ENCODE assay signal across 8 mouse cellular contexts in genomic region chr17:33910346-33911051, GRCm38 (mm10). TPM values are rescaled to one million over a fixed set of nuclear protein-coding genes. Genes with fewer than 3 reads are reported as not detected.
DNase-seq lines count a peak whose midpoint lies in the region; ATAC-seq and TF ChIP-seq lines count a peak whose summit lies in the region.

No protein-coding gene starts in this region.

- peaks cover 31% of the 10 kb centered on the region for H3K36me3 ChIP-seq in heart, embryonic 11.5 days (ENCODE audit: control insufficient read depth, insufficient read depth, low read length)
- H3K36me3 ChIP-seq in E14TG2a.4 (ENCODE audit: insufficient read depth, low read length): peaks cover 56% of the 10 kb centered on the region
- H3K36me3 ChIP-seq in forebrain, embryonic 13.5 days (ENCODE audit: poor library complexity, severe bottlenecking): peaks cover 43% of the 10 kb centered on the region
- peaks cover 28% of the 10 kb centered on the region for H3K36me3 ChIP-seq in liver, embryonic 16.5 days (ENCODE audit: control insufficient read depth, insufficient read depth)

- peak overlapping the region; percentile 99 for H3K4me2 ChIP-seq in heart, embryonic 11.5 days
- H3K4me2 ChIP-seq in forebrain, embryonic 13.5 days: peak overlapping the region; percentile 95
- H3K4me2 ChIP-seq in liver, embryonic 16.5 days (ENCODE audit: low read depth, low read length): peak overlapping the region; percentile 95

- H3K9ac ChIP-seq in heart, embryonic 11.5 days (ENCODE audit: low read depth, low read length): peak overlapping the region; percentile 83
- peak overlapping the region; percentile 89 for H3K9ac ChIP-seq in forebrain, embryonic 13.5 days
- peak overlapping the region; percentile 93 for H3K9ac ChIP-seq in liver, embryonic 16.5 days (ENCODE audit: low read depth, low read length)

- TF ChIP-seq CTCF in E14TG2a.4 (conservative IDR thresholded peaks at IDR 0.05; ENCODE audit: low read length): no peak

- ATAC-seq in heart, embryonic 11.5 days (replicated peaks; ENCODE audit: insufficient number of reproducible peaks, low FRiP score, low TSS enrichment): no peak
- ATAC-seq in forebrain, embryonic 13.5 days: no peak
- ATAC-seq in liver, embryonic 16.5 days (ENCODE audit: low read depth): no peak
- no peak for ATAC-seq in megakaryocyte progenitor cell, adult 5-6 weeks (replicated peaks; ENCODE audit: poor library complexity)

- peak overlapping the region; percentile 78 for H3K4me3 ChIP-seq in heart, embryonic 11.5 days (ENCODE audit: low read depth, low read length)
- peak overlapping the region; percentile 98 for H3K4me3 ChIP-seq in E14TG2a.4 (replicated peaks; ENCODE audit: low read length)
- H3K4me3 ChIP-seq in forebrain, embryonic 13.5 days: peak overlapping the region; percentile 88
- peak overlapping the region; percentile 89 for H3K4me3 ChIP-seq in liver, embryonic 16.5 days (ENCODE audit: low read depth, low read length)

- no peak for DNase-seq in heart, postnatal 4 days
- DNase-seq in left cerebral cortex, adult 8-10 months (ENCODE audit: low spot score in 2 of 2): no peak
- no peak for DNase-seq in retina, embryonic 14.5 days (ENCODE audit: low spot score)

- no peaks in the 10 kb centered on the region for H3K9me3 ChIP-seq in heart, embryonic 11.5 days (replicated peaks; ENCODE audit: control insufficient read depth, low read length)
- no peaks in the 10 kb centered on the region for H3K9me3 ChIP-seq in E14TG2a.4 (ENCODE audit: low read length)
- H3K9me3 ChIP-seq in forebrain, embryonic 13.5 days (replicated peaks): no peaks in the 10 kb centered on the region
- no peaks in the 10 kb centered on the region for H3K9me3 ChIP-seq in liver, embryonic 16.5 days (replicated peaks; ENCODE audit: control insufficient read depth, low read length)

- WGBS in heart, embryonic 11.5 days (ENCODE audit: insufficient replicate concordance): 48% methylated on average over 11 of the region's 11 CpGs
- 51% methylated on average over 11 of the region's 11 CpGs for WGBS in forebrain, embryonic 13.5 days
- 43% methylated on average over 11 of the region's 11 CpGs for WGBS in liver, embryonic 16.5 days (ENCODE audit: insufficient replicate concordance)

- H3K4me1 ChIP-seq in heart, embryonic 11.5 days (ENCODE audit: control insufficient read depth, insufficient read depth, low read length): peaks cover 15% of the 10 kb centered on the region
- H3K4me1 ChIP-seq in E14TG2a.4 (replicated peaks; ENCODE audit: low read depth, low read length): peaks cover 70% of the 10 kb centered on the region
- H3K4me1 ChIP-seq in forebrain, embryonic 13.5 days: peaks cover 43% of the 10 kb centered on the region
- H3K4me1 ChIP-seq in liver, embryonic 16.5 days (ENCODE audit: control insufficient read depth, low read depth, low read length): peaks cover 29% of the 10 kb centered on the region

- peak overlapping the region; percentile 83; the same call in 1 of the 2 replicates for H3K27ac ChIP-seq in heart, embryonic 11.5 days (ENCODE audit: low read depth, low read length)
- H3K27ac ChIP-seq in forebrain, embryonic 13.5 days: no peak overlapping the region
- peak overlapping the region; percentile 94 for H3K27ac ChIP-seq in liver, embryonic 16.5 days (ENCODE audit: low read length)

- no peaks in the 10 kb centered on the region for H3K27me3 ChIP-seq in heart, embryonic 11.5 days (ENCODE audit: control insufficient read depth, insufficient read depth, low read length)
- no peaks in the 10 kb centered on the region for H3K27me3 ChIP-seq in E14TG2a.4 (ENCODE audit: insufficient read depth, low read length)
- no peaks in the 10 kb centered on the region for H3K27me3 ChIP-seq in forebrain, embryonic 13.5 days
- no peaks in the 10 kb centered on the region for H3K27me3 ChIP-seq in liver, embryonic 16.5 days (ENCODE audit: control insufficient read depth, insufficient read depth, low read depth, low read length)

RNA-seq across cellular contexts. Expression of gene Daxx, which starts 1.3 kb away (rescaled TPM):
- polyA plus RNA-seq in heart, embryonic 11.5 days (2014; fragmentation: Nextera tagmentation; extraction: Ambion mirVana): 26.4 and 37.0 TPM in 2 replicates
- total RNA-seq in heart, postnatal 4 days (2021): 10 to 100 TPM; 16.5 to 18.0 TPM
- polyA plus RNA-seq in forebrain, embryonic 13.5 days (2015; fragmentation: Nextera tagmentation; extraction: Ambion mirVana): 60.7 and 68.0 TPM in 2 replicates
- 18.6 and 19.6 TPM in 2 replicates for polyA plus RNA-seq in liver, embryonic 16.5 days (2015; fragmentation: Nextera tagmentation; extraction: Ambion mirVana)
- total RNA-seq in left cerebral cortex, adult 8-10 months (2022): 10 to 100 TPM; 24.0 to 31.9 (median 27.1) TPM
- total RNA-seq in megakaryocyte progenitor cell, adult 5-6 weeks (2015): 35.7 and 44.5 TPM in 2 replicates
- total RNA-seq in megakaryocyte progenitor cell, adult 5-6 weeks (2017): 28.7 and 32.1 TPM in 2 replicates

RNA-seq across cellular contexts. Expression of gene Tapbp, which starts 5.2 kb away (rescaled TPM):
- 22.0 and 23.4 TPM in 2 replicates for polyA plus RNA-seq in heart, embryonic 11.5 days (2014; fragmentation: Nextera tagmentation; extraction: Ambion mirVana)
- 10 to 100 TPM; 72.3 to 78.5 TPM for total RNA-seq in heart, postnatal 4 days (2021)
- polyA plus RNA-seq in forebrain, embryonic 13.5 days (2015; fragmentation: Nextera tagmentation; extraction: Ambion mirVana): 12.3 and 15.0 TPM in 2 replicates
- 31.0 and 34.6 TPM in 2 replicates for polyA plus RNA-seq in liver, embryonic 16.5 days (2015; fragmentation: Nextera tagmentation; extraction: Ambion mirVana)
- total RNA-seq in left cerebral cortex, adult 8-10 months (2022): 10 to 100 TPM; 53.0 to 74.3 (median 56.5) TPM
- 51.0 and 56.8 TPM in 2 replicates for total RNA-seq in megakaryocyte progenitor cell, adult 5-6 weeks (2015)
- total RNA-seq in megakaryocyte progenitor cell, adult 5-6 weeks (2017): 47.6 and 48.0 TPM in 2 replicates

RNA-seq across cellular contexts. Expression of gene Zbtb22, which starts 5.2 kb away (rescaled TPM):
- polyA plus RNA-seq in heart, embryonic 11.5 days (2014; fragmentation: Nextera tagmentation; extraction: Ambion mirVana): 7.2 and 7.8 TPM in 2 replicates
- 10 to 100 TPM; 34.3 to 35.8 TPM for total RNA-seq in heart, postnatal 4 days (2021)
- polyA plus RNA-seq in forebrain, embryonic 13.5 days (2015; fragmentation: Nextera tagmentation; extraction: Ambion mirVana): 18.1 and 20.6 TPM in 2 replicates
- 7.8 and 9.1 TPM in 2 replicates for polyA plus RNA-seq in liver, embryonic 16.5 days (2015; fragmentation: Nextera tagmentation; extraction: Ambion mirVana)
- total RNA-seq in left cerebral cortex, adult 8-10 months (2022): 10 to 100 TPM; 36.8 to 44.6 (median 41.3) TPM
- total RNA-seq in megakaryocyte progenitor cell, adult 5-6 weeks (2015): 10.0 and 11.5 TPM in 2 replicates
- total RNA-seq in megakaryocyte progenitor cell, adult 5-6 weeks (2017): 13.3 and 19.2 TPM in 2 replicates

RNA-seq across cellular contexts. Expression of gene Platr17, which starts 5.6 kb away (rescaled TPM):
- not detected in 2 replicates for polyA plus RNA-seq in heart, embryonic 11.5 days (2014; fragmentation: Nextera tagmentation; extraction: Ambion mirVana)
- not detected for total RNA-seq in heart, postnatal 4 days (2021)
- polyA plus RNA-seq in forebrain, embryonic 13.5 days (2015; fragmentation: Nextera tagmentation; extraction: Ambion mirVana): 0.28 and 0.49 TPM in 2 replicates
- polyA plus RNA-seq in liver, embryonic 16.5 days (2015; fragmentation: Nextera tagmentation; extraction: Ambion mirVana): 0.21 and 0.54 TPM in 2 replicates
- 1 to 10 TPM in 2 of 4 experiments, not detected in 2; 1.3 to 1.6 TPM for total RNA-seq in left cerebral cortex, adult 8-10 months (2022)
- 0.17 and 0.37 TPM in 2 replicates for total RNA-seq in megakaryocyte progenitor cell, adult 5-6 weeks (2015)
- total RNA-seq in megakaryocyte progenitor cell, adult 5-6 weeks (2017): 0.29 and 1.4 TPM in 2 replicates

RNA-seq across cellular contexts. Expression of gene Rgl2, which starts 18.8 kb away (rescaled TPM):
- 25.8 and 27.8 TPM in 2 replicates for polyA plus RNA-seq in heart, embryonic 11.5 days (2014; fragmentation: Nextera tagmentation; extraction: Ambion mirVana)
- total RNA-seq in heart, postnatal 4 days (2021): 10 to 100 TPM; 56.5 to 58.1 TPM
- polyA plus RNA-seq in forebrain, embryonic 13.5 days (2015; fragmentation: Nextera tagmentation; extraction: Ambion mirVana): 39.3 and 46.6 TPM in 2 replicates
- 7.8 and 9.0 TPM in 2 replicates for polyA plus RNA-seq in liver, embryonic 16.5 days (2015; fragmentation: Nextera tagmentation; extraction: Ambion mirVana)
- total RNA-seq in left cerebral cortex, adult 8-10 months (2022): 10 to 100 TPM; 48.9 to 73.4 (median 60.6) TPM
- 20.3 and 22.7 TPM in 2 replicates for total RNA-seq in megakaryocyte progenitor cell, adult 5-6 weeks (2015)
- 37.9 and 47.9 TPM in 2 replicates for total RNA-seq in megakaryocyte progenitor cell, adult 5-6 weeks (2017)
